Mouse (Mus musculus) heart, postnatal 0 days (tissue): ENCODE results near the gene Snrnp25.

Experiments
- CTCF ChIP-seq: IDR thresholded peaks from 2 replicates; pipeline ENCODE4 v1.5.1; 2016; ENCODE audit warnings: antibody characterized with exemption, control low read depth, low read depth
- EP300 ChIP-seq: IDR thresholded peaks from 2 replicates; pipeline ENCODE4 v1.6.1; 2016; ENCODE audit warnings: antibody characterized with exemption, low read depth

GRCm38 (mm10) chr11:32232848-32233247, 27.6 kb downstream of the Snrnp25 start:
- no peak for TF ChIP-seq CTCF
- no peak for TF ChIP-seq EP300
